Mouse (Mus musculus) CH12F3 (cell line): ENCODE data around the gene Tax1bp3.

ENCODE experiments used
- in situ Hi-C: fragments of 300-500 bp; cut with MboI; formaldehyde crosslinking; loops from 2 replicates; pipeline ENCODE4 v1.14.3; 2020; ENCODE audit warnings: low sequenced_read_pairs

The Tax1bp3 gene

DNA sequence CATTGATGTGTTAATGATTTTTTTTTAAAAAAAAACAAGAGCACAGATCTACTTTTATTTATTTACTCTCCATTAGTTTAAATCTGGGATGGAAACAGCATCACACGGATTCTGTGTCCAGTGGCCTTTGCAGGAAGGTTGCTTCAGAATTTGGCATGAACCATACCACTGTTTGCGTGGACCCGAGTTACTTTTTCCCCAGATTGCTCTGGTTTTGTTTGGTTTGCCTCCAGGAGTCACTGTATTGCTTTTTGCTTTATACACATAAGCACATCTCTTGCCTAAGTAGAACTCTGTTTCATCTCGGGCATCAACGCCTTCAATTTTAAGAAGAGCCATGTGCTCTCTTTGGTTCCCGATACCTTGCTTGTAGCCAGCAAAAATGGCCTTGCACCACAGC lies 49.0 kb downstream of the Tax1bp3 start:
- in situ Hi-C loops: no loop called here

DNA sequence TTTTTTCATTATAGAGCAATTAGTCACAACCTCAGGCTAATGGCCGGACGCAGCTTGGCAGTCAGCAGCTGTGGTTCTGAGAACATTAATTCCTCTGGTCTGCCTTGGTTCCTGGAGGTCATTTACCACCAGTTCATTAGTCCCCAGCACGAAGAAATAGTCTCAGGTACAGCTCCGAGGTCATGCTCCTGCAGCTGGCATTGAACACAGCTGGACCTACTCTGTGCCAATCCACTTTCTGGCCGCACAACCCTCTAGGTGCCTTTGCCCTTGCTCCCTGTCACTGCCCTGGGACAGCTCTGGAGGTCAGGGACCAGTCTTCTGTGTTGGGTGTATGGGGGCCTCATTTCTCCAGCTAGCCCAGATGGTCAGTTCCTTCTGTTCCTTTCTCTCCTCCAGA lies 52.0 kb downstream of the Tax1bp3 start:
- in situ Hi-C loops: no loop called here

DNA sequence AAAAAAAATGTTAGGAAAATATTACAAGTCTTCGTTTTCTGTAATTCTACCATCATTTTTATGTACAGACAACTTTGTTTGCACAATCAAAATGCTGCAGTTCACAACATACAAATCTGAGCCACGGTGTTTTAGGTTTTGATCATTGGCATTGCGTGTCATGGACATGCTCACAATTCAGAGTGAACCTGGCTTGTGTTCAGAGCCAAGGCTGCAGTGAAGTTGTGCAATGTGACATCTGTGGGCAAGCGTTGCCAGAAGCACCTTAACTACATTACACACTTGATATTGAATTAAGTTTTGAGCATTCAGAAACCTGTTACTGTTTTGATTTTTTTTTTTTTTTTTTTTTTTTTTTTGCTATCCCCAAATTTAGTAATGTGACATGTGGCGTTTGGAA lies 53.2 kb downstream of the Tax1bp3 start:
- in situ Hi-C loops: no loop called here

DNA sequence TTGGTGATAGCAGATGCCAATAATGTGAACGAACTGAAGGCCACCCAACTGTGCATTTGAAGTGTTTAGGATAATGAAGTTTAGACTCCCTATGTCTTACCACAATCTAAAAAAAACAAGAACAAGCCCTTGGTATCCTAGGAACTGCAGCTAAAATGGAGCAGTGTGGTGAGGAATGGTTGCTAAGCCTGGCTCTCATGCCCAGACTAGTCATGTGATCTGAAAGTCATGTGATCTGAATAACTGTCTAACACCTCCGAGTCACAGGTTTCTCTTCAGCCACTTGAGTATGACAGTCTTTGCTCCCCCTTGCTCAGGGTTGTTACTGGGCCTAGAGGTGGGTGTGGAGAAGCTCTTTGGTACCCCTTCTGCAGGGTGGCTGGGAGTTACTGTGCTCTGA lies 55.6 kb downstream of the Tax1bp3 start:
- in situ Hi-C loops: no loop called here
